Mouse (Mus musculus) kidney, adult 8-10 months (tissue): ENCODE measurements at regions not wholly inside any gene's neighbourhood (a gene's known extent, or its start where the extent isn't known, plus 50 kb on each side); places are given as distances from the start of the nearest gene placed in this dataset.
"Not testable (repeated sequence)": the region's sequence is repeated elsewhere in the genome, so short reads cannot be mapped to it uniquely, and the experiment has no call there.

Source experiments
- DNase-seq, 2 experiments: peaks; one replicate each; pipeline ENCODE4 v3.0.0; 2022

DNA sequence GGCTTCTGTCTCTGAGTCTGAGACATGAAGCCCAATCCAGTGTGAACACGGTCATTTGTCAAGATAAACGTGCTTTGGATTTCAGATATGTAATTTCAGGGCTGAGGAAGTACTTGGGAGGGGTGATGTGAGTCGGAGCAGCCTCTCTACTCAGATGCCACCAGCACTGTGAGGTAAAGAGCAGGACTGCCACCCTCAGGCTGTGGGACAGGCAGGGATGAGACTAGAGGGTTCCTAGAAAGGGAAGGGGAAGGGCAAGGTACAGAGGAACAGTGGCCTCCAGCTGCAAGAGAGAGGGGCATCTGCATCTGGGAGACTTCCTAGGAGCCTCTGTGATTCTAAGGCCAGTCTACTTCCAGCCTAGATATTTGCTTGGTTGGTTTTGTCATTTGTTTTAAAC, 78.7 kb upstream of the Csrp2 start:
- no peak for DNase-seq

DNA sequence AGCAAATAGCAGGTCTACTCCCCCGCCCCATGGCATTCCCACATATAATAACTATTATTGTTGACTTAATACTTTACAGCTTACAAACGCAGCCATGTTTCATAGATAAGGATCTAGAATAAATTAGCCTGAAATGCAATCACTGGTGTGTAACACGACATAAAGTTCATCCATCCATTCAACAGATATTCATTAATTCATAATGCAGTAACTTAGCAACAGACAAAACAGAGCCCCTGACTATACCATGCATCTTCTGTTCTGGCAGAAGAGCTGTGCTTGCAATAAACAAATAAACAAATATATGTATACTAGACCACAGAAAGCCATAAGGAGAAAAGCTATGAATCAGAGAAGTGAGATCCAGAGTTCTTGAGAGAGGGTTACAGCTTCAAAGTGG, 77.9 kb upstream of the Csrp2 start:
- DNase-seq, result no peak

DNA sequence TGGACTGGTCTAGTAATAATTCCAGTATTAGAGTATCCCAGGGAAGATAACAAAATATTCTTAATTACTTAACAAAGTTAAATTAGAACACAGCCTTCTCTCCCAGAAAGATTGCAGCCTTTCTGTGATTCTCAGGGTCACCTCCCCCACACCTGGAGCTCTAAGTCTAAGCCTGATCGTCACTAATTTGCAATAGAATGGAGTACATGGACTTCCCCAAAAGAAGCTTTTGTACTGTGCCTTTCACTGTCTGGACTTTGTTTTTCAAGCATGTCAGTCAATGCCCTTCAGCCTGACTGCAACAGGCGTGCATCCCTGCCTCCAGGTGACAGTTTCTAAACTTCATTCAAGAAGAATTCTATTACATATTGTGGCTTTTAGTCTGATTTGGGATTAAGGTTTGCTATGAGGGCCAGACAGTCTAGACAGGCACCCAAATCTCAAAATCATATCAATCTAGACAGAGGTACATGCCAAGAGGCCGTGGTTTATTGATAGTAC, 64.9 kb upstream of the Csrp2 start:
- DNase-seq, result not testable (repeated sequence)

DNA sequence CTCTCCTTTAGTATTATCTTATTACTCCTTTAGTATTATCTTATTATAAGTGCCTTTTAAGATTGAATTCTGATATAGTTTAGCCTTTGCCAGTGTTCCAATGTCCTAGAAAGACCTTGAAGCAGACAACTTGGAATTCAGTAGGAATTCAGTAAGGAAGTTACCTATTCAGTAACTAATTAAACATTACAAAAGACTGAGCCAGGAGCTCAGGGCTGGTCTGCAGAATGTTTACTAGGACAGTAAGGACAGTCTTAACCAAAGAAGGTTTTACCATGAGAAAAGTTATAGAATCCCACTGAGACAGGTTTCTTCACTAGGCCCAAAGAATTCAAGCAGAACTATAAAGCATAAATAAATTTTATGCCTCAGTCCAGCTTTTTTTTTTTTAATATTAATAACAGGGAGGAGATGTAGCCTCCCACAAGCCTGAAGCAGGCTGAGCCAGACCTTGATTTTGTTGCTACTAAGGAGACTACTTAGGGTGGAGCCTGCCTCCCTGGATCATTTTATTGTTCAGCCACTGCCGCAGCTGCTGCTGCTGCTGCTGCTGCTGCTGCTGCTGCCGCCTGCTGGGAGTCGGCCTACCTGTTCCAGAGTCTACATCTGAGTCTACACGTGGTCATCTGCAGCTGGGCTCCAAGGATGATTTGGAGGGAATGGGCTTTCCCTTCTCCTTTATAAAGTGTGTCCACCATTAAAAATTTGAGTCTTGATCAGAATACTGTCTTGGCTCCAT, 63.8 kb upstream of the Csrp2 start:
- DNase-seq, result peak; percentile 53 to 70

DNA sequence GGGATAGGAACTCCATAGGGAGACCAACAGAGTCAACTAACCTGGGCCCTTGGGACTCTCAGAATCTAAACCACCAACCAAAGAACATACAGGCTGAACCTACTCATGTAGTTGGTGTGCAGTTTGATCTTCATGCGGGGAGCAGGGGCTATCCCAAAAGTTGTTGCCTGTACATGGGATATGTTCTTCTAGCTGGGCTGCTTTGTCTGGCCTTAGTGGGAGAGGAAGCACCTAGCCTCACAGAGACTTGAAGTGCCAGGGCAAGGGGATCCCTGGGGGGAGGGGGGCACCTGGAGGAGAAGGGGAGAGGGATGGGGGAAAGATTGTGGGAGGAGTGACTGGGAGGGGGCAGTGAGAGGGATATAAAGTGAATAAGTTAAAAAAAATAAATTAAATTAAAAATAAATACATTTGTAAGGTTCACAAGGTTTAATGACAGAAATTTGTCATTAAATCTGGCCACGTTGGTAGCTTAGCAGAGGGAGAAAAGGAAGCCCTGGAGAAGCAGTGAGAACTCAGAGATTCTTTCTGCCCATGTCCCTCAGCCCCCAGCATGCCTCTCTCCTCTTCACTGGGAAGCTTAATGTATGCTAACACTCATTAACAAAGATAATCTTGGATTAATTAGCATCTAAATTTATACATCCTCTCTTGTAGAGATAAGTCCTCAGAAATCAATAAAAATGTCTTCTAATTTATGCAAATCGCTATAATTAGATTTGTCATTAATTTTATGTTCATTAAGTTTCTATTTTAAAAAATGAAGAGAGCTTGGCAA, 62.1 kb upstream of the Csrp2 start:
- no peak for DNase-seq

DNA sequence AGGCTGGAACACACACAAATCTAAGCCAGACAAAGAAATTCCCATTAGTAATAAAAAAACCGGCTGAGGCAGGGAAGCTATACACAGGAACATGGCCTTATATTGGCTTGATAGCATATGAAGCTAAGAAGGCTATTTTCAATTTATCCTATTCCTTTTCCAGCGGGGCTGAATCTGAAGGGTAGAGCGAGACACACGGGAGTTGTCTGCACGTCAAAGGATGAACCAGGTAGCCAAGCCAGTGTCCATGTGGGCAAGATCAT, 61.6 kb upstream of the Csrp2 start:
- no peak for DNase-seq

DNA sequence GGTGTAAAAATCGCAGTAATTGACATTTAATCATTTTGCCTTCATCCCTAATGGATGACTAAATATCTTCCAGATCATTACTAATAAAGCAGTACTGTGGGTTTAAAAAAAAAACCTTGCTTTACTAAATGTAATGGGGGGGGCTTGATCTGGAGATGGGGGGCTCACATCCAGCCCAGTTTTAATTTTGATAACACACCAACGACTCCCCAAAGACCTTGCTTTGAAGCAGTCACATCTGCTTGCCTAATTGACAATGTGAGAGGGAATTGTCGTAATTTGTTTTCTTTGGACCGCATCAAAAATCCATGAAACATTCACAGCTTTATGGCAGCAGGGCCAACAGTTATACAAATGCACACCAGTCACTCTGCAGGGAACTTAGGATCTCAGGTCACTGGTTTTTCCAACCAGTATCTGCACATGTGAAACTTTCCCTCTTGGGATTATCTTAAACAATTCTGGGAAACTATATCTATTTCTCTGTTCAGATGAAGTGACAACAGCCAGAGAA, 61.1 kb upstream of the Csrp2 start:
- DNase-seq, result peak in 1 of 2 experiments; percentile 26

DNA sequence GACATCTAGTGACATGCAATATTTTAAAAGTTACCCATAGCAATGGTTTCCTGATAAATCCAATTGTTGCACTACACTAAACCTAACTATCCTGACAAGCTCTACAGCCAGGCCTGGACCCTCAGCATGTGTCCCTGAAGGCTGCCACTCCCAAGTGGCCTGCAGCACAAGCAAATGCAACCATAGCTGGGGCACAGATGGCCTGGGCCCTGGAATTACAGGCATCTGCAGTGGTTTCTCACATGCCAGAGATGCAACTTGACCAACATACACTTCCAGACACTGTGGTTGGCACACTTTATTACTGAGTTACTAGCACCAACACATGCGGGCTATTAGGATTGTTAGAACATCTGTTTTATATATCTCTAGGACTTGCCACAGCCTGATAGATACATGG, 60.3 kb upstream of the Csrp2 start:
- no peak for DNase-seq
